Mouse (Mus musculus) myocyte (in vitro differentiated cells): ENCODE measurements at regions not wholly inside any gene's neighbourhood (a gene's known extent, or its start where the extent isn't known, plus 50 kb on each side); places are given as distances from the start of the nearest gene placed in this dataset.

Source experiments
- H3K27me3 ChIP-seq: one replicate; pipeline ENCODE4 v1.6.1; 2011; ENCODE audit not compliant: control insufficient read depth, insufficient read depth, insufficient read length
- H3K36me3 ChIP-seq: one replicate; pipeline ENCODE4 v1.6.1; 2011; ENCODE audit not compliant: control insufficient read depth, insufficient read depth
- H3K4me2 ChIP-seq: one replicate; pipeline ENCODE4 v1.6.1; 2011; ENCODE audit warnings: low read depth, control low read depth
- H3K4me3 ChIP-seq: one replicate; pipeline ENCODE4 v1.5.1; 2011; ENCODE audit warnings: mild to moderate bottlenecking, control low read depth, moderate library complexity
- H3K79me2 ChIP-seq: one replicate; pipeline ENCODE4 v1.6.1; 2011; ENCODE audit not compliant: control insufficient read depth, insufficient read depth
- H3ac ChIP-seq: one replicate; pipeline ENCODE4 v1.6.1; 2011; ENCODE audit not compliant: control insufficient read depth, insufficient read length
- CEBPB ChIP-seq: IDR thresholded peaks from 2 replicates; pipeline ENCODE4 v1.6.1; 2011; ENCODE audit warnings: mild to moderate bottlenecking, moderate library complexity; ENCODE audit not compliant: poor library complexity, insufficient read depth, severe bottlenecking
- E2F4 ChIP-seq: IDR thresholded peaks from one replicate; pipeline ENCODE4 v1.6.1; 2011; ENCODE audit warnings: mild to moderate bottlenecking, control low read depth, moderate library complexity; ENCODE audit not compliant: insufficient read depth
- MAX ChIP-seq: IDR thresholded peaks from one replicate; pipeline ENCODE4 v1.6.1; 2011; ENCODE audit warnings: low read depth, mild to moderate bottlenecking, control low read depth
- MYOD1 ChIP-seq, 3 experiments: IDR thresholded peaks; one replicate each; pipeline ENCODE4 v1.6.1; 2011; ENCODE audit warnings: control low read depth in 2 of 3, low read depth in 2 of 3, mild to moderate bottlenecking in 2 of 3, moderate library complexity in 1 of 3; ENCODE audit not compliant: insufficient read length in 2 of 3, control insufficient read depth in 1 of 3
- MYOG ChIP-seq, 3 experiments: IDR thresholded peaks; one replicate each; pipeline ENCODE4 v1.6.1; 2011; ENCODE audit warnings: control low read depth in 2 of 3, low read depth in 2 of 3, mild to moderate bottlenecking in 2 of 3; ENCODE audit not compliant: insufficient read length in 2 of 3, control insufficient read depth in 1 of 3, insufficient read depth in 1 of 3
- POLR2A ChIP-seq: IDR thresholded peaks from one replicate; pipeline ENCODE4 v1.6.1; 2011; ENCODE audit warnings: low read depth, mild to moderate bottlenecking, control low read depth, moderate library complexity; ENCODE audit not compliant: insufficient read length
- POLR2AphosphoS2 ChIP-seq: IDR thresholded peaks from one replicate; pipeline ENCODE4 v1.6.1; 2011; ENCODE audit warnings: low read depth, control low read depth; ENCODE audit not compliant: insufficient read length
- REST ChIP-seq: IDR thresholded peaks from one replicate; pipeline ENCODE4 v1.6.1; 2011; ENCODE audit warnings: mild to moderate bottlenecking, control low read depth, moderate library complexity; ENCODE audit not compliant: insufficient read depth, insufficient read length
- SRF ChIP-seq: IDR thresholded peaks from one replicate; pipeline ENCODE4 v1.6.1; 2011; ENCODE audit warnings: low read depth; ENCODE audit not compliant: control insufficient read depth, insufficient read length
- TCF12 ChIP-seq: IDR thresholded peaks from one replicate; pipeline ENCODE4 v1.6.1; 2011; ENCODE audit warnings: mild to moderate bottlenecking, control low read depth; ENCODE audit not compliant: poor library complexity, insufficient read depth, severe bottlenecking
- TCF3 ChIP-seq: IDR thresholded peaks from one replicate; pipeline ENCODE4 v1.6.1; 2011; ENCODE audit warnings: low read depth, control low read depth; ENCODE audit not compliant: insufficient read length
- USF1 ChIP-seq: IDR thresholded peaks from one replicate; pipeline ENCODE4 v1.6.1; 2011; ENCODE audit warnings: low read depth, mild to moderate bottlenecking, control low read depth, moderate library complexity

- Histone ChIP-seq H3K79me2 (no peaks in the 10 kb centered on the region), H3K4me2 (no peak overlapping the region), H3K27me3 (no peaks in the 10 kb centered on the region), H3K4me3 (no peak overlapping the region), H3K36me3 (no peaks in the 10 kb centered on the region), H3ac (no peak overlapping the region)
- TF ChIP-seq CEBPB (no peak), TCF3 (no peak), USF1 (no peak), REST (no peak), MYOG (IDR thresholded peaks at IDR 0.05; ENCODE audit: control insufficient read depth in 1 of 3, insufficient read depth in 1 of 3, insufficient read length in 2 of 3, low read depth in 2 of 3) (no peak), MYOD1 (IDR thresholded peaks at IDR 0.05; ENCODE audit: control insufficient read depth in 1 of 3, insufficient read length in 2 of 3, low read depth in 2 of 3) (no peak), POLR2A (no peak), TCF12 (no peak), SRF (no peak)
Measured at GRCm38 (mm10) chr17:63717051-63717578, 145.7 kb upstream of the Fer start.

- Histone ChIP-seq H3ac (no peak overlapping the region), H3K27me3 (no peaks in the 10 kb centered on the region), H3K4me2 (no peak overlapping the region), H3K4me3 (no peak overlapping the region), H3K36me3 (no peaks in the 10 kb centered on the region), H3K79me2 (no peaks in the 10 kb centered on the region)
- TF ChIP-seq SRF (no peak), MAX (no peak), MYOG (IDR thresholded peaks at IDR 0.05; ENCODE audit: control insufficient read depth in 1 of 3, insufficient read depth in 1 of 3, insufficient read length in 2 of 3, low read depth in 2 of 3) (no peak), E2F4 (no peak), USF1 (no peak)
Measured at GRCm38 (mm10) chr17:63718972-63719715, 143.7 kb upstream of the Fer start.

- H3K4me2 ChIP-seq: no peak overlapping the region
- H3K79me2 ChIP-seq: no peaks in the 10 kb centered on the region
- no peak overlapping the region for H3K4me3 ChIP-seq
- TF ChIP-seq E2F4: no peak
- no peak for TF ChIP-seq MAX
- no peak for TF ChIP-seq TCF3
- TF ChIP-seq MYOG (IDR thresholded peaks at IDR 0.05; ENCODE audit: control insufficient read depth in 1 of 3, insufficient read depth in 1 of 3, insufficient read length in 2 of 3, low read depth in 2 of 3): no peak
- TF ChIP-seq REST: no peak
- TF ChIP-seq POLR2A: no peak
- no peak for TF ChIP-seq MYOD1 (IDR thresholded peaks at IDR 0.05; ENCODE audit: control insufficient read depth in 1 of 3, insufficient read length in 2 of 3, low read depth in 2 of 3)
- no peak for TF ChIP-seq CEBPB
- TF ChIP-seq USF1: no peak
- no peak for TF ChIP-seq TCF12
- no peak for TF ChIP-seq SRF
- no peak for TF ChIP-seq POLR2AphosphoS2
- H3K27me3 ChIP-seq: no peaks in the 10 kb centered on the region
- no peak overlapping the region for H3ac ChIP-seq
- H3K36me3 ChIP-seq: no peaks in the 10 kb centered on the region
Measured at GRCm38 (mm10) chr17:63719771-63720170, 143.1 kb upstream of the Fer start.

GRCm38 (mm10) chr17:63720883-63721282 is 142.0 kb upstream of the Fer start:
- Histone ChIP-seq H3K27me3 (no peaks in the 10 kb centered on the region), H3K4me2 (no peak overlapping the region), H3K79me2 (no peaks in the 10 kb centered on the region), H3K36me3 (no peaks in the 10 kb centered on the region), H3ac (no peak overlapping the region), H3K4me3 (no peak overlapping the region)
- TF ChIP-seq POLR2A: no peak
- TF ChIP-seq MAX: no peak
- TF ChIP-seq MYOG (IDR thresholded peaks at IDR 0.05; ENCODE audit: control insufficient read depth in 1 of 3, insufficient read depth in 1 of 3, insufficient read length in 2 of 3, low read depth in 2 of 3): no peak
- no peak for TF ChIP-seq USF1
- TF ChIP-seq POLR2AphosphoS2: no peak
- no peak for TF ChIP-seq TCF3
- no peak for TF ChIP-seq TCF12
- no peak for TF ChIP-seq SRF

- TF ChIP-seq CEBPB (no peak), TCF12 (no peak), MAX (no peak), MYOD1 (IDR thresholded peaks at IDR 0.05; ENCODE audit: control insufficient read depth in 1 of 3, insufficient read length in 2 of 3, low read depth in 2 of 3) (peak in 2 of 3 experiments; percentile 63 to 83), REST (no peak), E2F4 (no peak), TCF3 (no peak), MYOG (IDR thresholded peaks at IDR 0.05; ENCODE audit: control insufficient read depth in 1 of 3, insufficient read depth in 1 of 3, insufficient read length in 2 of 3, low read depth in 2 of 3) (peak in 2 of 3 experiments; percentile 33 to 36)
- Histone ChIP-seq H3K36me3 (no peaks in the 10 kb centered on the region), H3K4me2 (peak overlapping the region; percentile 49), H3K4me3 (no peak overlapping the region), H3K79me2 (no peaks in the 10 kb centered on the region), H3ac (no peak overlapping the region), H3K27me3 (no peaks in the 10 kb centered on the region)
Measured at GRCm38 (mm10) chr17:63722434-63723004, 140.3 kb upstream of the Fer start.
